Comparison of ENCODE assay signal across 8 mouse cellular contexts in genomic region chr5:33203691-33204242, GRCm38 (mm10). TPM values are rescaled to one million over a fixed set of nuclear protein-coding genes. Genes with fewer than 3 reads are reported as not detected.
DNase-seq lines count a peak whose midpoint lies in the region; ATAC-seq and TF ChIP-seq lines count a peak whose summit lies in the region.

No protein-coding gene starts in this region.

- DNase-seq in MN1 (ENCODE audit: low spot score): peak; percentile 87
- DNase-seq in cerebellum, adult 18-20 months: peak; percentile 82 to 88
- peak; percentile 89 for DNase-seq in heart, postnatal 4 days
- peak; percentile 76 to 85 for DNase-seq in layer of hippocampus, adult 2 months (ENCODE audit: low spot score in 2 of 2)
- peak; percentile 45 for DNase-seq in ovary, adult 18-20 months (ENCODE audit: low spot score)
- DNase-seq in thymus, adult 2 months: peak; percentile 77

- peak; percentile 67; the same call in 1 of the 2 replicates for ATAC-seq in forebrain, embryonic 16.5 days
- ATAC-seq in lung, embryonic 15.5 days (ENCODE audit: borderline replicate concordance, extremely low read depth, low FRiP score, low TSS enrichment): peak; percentile 85; the same call in 1 of the 2 replicates

- peak overlapping the region; percentile 20; the same call in 1 of the 2 replicates for H3K4me2 ChIP-seq in forebrain, embryonic 16.5 days (ENCODE audit: low read length)
- H3K4me2 ChIP-seq in lung, embryonic 15.5 days: peak overlapping the region; percentile 34

- H3K4me1 ChIP-seq in forebrain, embryonic 16.5 days (replicated peaks; ENCODE audit: control insufficient read depth, insufficient read depth, low read length): 0 out of 2 replicates have a peak, but pooled peaks cover 2% of the 10 kb centered on the region
- H3K4me1 ChIP-seq in lung, embryonic 15.5 days: no peaks in the 10 kb centered on the region
- H3K4me1 ChIP-seq in thymus, adult 2 months (replicated peaks; ENCODE audit: control insufficient read depth, insufficient read depth, low read length): no peaks in the 10 kb centered on the region

- no peak overlapping the region for H3K4me3 ChIP-seq in forebrain, embryonic 16.5 days (replicated peaks; ENCODE audit: low read length)
- no peak overlapping the region for H3K4me3 ChIP-seq in layer of hippocampus, adult 2 months
- no peak overlapping the region for H3K4me3 ChIP-seq in lung, embryonic 15.5 days
- H3K4me3 ChIP-seq in thymus, adult 2 months (ENCODE audit: control insufficient read depth, insufficient read depth, low read length): no peak overlapping the region

- H3K9ac ChIP-seq in forebrain, embryonic 16.5 days (replicated peaks; ENCODE audit: low read depth, low read length): no peak overlapping the region
- H3K9ac ChIP-seq in lung, embryonic 15.5 days: no peak overlapping the region

- no peak overlapping the region for H3K27ac ChIP-seq in forebrain, embryonic 16.5 days (ENCODE audit: low read length)
- H3K27ac ChIP-seq in layer of hippocampus, adult 2 months: no peak overlapping the region
- no peak overlapping the region for H3K27ac ChIP-seq in lung, embryonic 15.5 days
- no peak overlapping the region for H3K27ac ChIP-seq in thymus, adult 2 months (ENCODE audit: control insufficient read depth, insufficient read depth, low read length)

- no peaks in the 10 kb centered on the region for H3K36me3 ChIP-seq in forebrain, embryonic 16.5 days (ENCODE audit: control insufficient read depth, insufficient read depth)
- H3K36me3 ChIP-seq in lung, embryonic 15.5 days: no peaks in the 10 kb centered on the region
- no peaks in the 10 kb centered on the region for H3K36me3 ChIP-seq in thymus, adult 2 months (ENCODE audit: control insufficient read depth, insufficient read depth, low read length)

- 17% methylated on average over 9 of the region's 9 CpGs for WGBS in forebrain, embryonic 16.5 days
- 9% methylated on average over 9 of the region's 9 CpGs for WGBS in lung, embryonic 15.5 days
- 7% methylated on average over 9 of the region's 9 CpGs for WGBS in thymus, adult 2 months

- TF ChIP-seq CTCF in layer of hippocampus, adult 2 months (conservative IDR thresholded peaks at IDR 0.05): peak; percentile 93
- TF ChIP-seq CTCF in thymus, adult 2 months (IDR thresholded peaks at IDR 0.05; ENCODE audit: borderline replicate concordance, control insufficient read depth, extremely low read depth, insufficient read depth, low read length, poor library complexity): no peak

- TF ChIP-seq POLR2A in thymus, adult 2 months (IDR thresholded peaks at IDR 0.05; ENCODE audit: control insufficient read depth, extremely low read depth, insufficient read depth, low read length, poor library complexity): no peak

- H3K9me3 ChIP-seq in forebrain, embryonic 16.5 days (ENCODE audit: control insufficient read depth, low read length): no peaks in the 10 kb centered on the region
- H3K9me3 ChIP-seq in lung, embryonic 15.5 days: no peaks in the 10 kb centered on the region

- no peaks in the 10 kb centered on the region for H3K27me3 ChIP-seq in forebrain, embryonic 16.5 days (replicated peaks; ENCODE audit: control insufficient read depth, insufficient read depth, low read length)
- no peaks in the 10 kb centered on the region for H3K27me3 ChIP-seq in lung, embryonic 15.5 days
- H3K27me3 ChIP-seq in thymus, adult 2 months (ENCODE audit: control insufficient read depth, insufficient read depth, low read length): no peaks in the 10 kb centered on the region

RNA-seq across cellular contexts. Expression of gene Spon2, which starts 14.5 kb away (rescaled TPM):
- 3.7 and 5.0 TPM in 2 replicates for polyA plus RNA-seq in forebrain, embryonic 16.5 days (2015; fragmentation: Nextera tagmentation; extraction: Ambion mirVana)
- 10 to 100 TPM; 56.8 to 62.9 TPM for total RNA-seq in heart, postnatal 4 days (2021)
- total RNA-seq in layer of hippocampus, adult 2 months (2021): under 1 TPM in 1 of 2 experiments, not detected in 1; 0.34 TPM
- 21.3 and 26.4 TPM in 2 replicates for polyA plus RNA-seq in lung, embryonic 15.5 days (2015; fragmentation: Nextera tagmentation; extraction: Ambion mirVana)
- polyA plus RNA-seq in thymus, adult 2 months (2012; rRNA removed): 8.0 and 10.5 TPM in 2 replicates
